Mouse (Mus musculus) neural tube, embryonic 14.5 days (tissue): ENCODE data around the gene Papolb. TPM values are rescaled to one million over a fixed set of nuclear protein-coding genes. Genes with fewer than 3 reads are reported as not detected.

Experiments
- ATAC-seq: fragments of 200-750 bp; cut with Nextera tagmentation; 2 replicates; pipeline ENCODE4 v1.8.0; 2017; ENCODE audit warnings: low read depth, mild to moderate bottlenecking, moderate TSS enrichment, moderate library complexity
- H3K27ac ChIP-seq: fragments of 300-500 bp; sonication (generic); 2 replicates; pipeline ENCODE4 v1.5.1; 2014; ENCODE audit warnings: low read depth, mild to moderate bottlenecking, control low read depth, low read length, moderate library complexity, mixed read lengths
- H3K27me3 ChIP-seq: fragments of 300-500 bp; sonication (generic); 2 replicates; pipeline ENCODE4 v1.6.1; 2014; ENCODE audit warnings: low read length; ENCODE audit not compliant: control insufficient read depth, insufficient read depth
- H3K36me3 ChIP-seq: fragments of 300-500 bp; sonication (generic); 2 replicates; pipeline ENCODE4 v1.6.1; 2014; ENCODE audit warnings: low read length, mixed read lengths; ENCODE audit not compliant: control insufficient read depth, insufficient read depth
- H3K4me1 ChIP-seq: fragments of 300-500 bp; sonication (generic); 2 replicates; pipeline ENCODE4 v1.6.1; 2014; ENCODE audit warnings: low read length; ENCODE audit not compliant: control insufficient read depth, insufficient read depth
- H3K4me2 ChIP-seq: fragments of 300-500 bp; sonication (generic); 2 replicates; pipeline ENCODE4 v1.6.1; 2014; ENCODE audit warnings: mild to moderate bottlenecking, low read depth, low read length, control low read depth
- H3K4me3 ChIP-seq: fragments of 300-500 bp; sonication (generic); 2 replicates; pipeline ENCODE4 v1.5.1; 2014; ENCODE audit warnings: low read depth, low read length, control low read depth, mixed read lengths
- H3K9ac ChIP-seq: fragments of 300-500 bp; sonication (generic); replicated peaks from 2 replicates; pipeline ENCODE4 v1.6.1; 2014; ENCODE audit warnings: low read depth, mild to moderate bottlenecking, control low read depth, low read length, mixed read lengths
- H3K9me3 ChIP-seq: fragments of 300-500 bp; sonication (generic); 2 replicates; pipeline ENCODE4 v1.6.1; 2016; ENCODE audit warnings: low read length; ENCODE audit not compliant: control insufficient read depth
- WGBS: fragments of 180-500 bp; shearing (Covaris S2); extraction: QIAGEN DNeasy Blood & Tissue Kit; methylation state at CpG from one replicate; pipeline ENCODE4 v1.1.7; 2014; 5-methylcytosine and 5-hydroxymethylcytosine counted together
- polyA plus RNA-seq: library from polyadenylated mRNA; unstranded; fragments of >200 nt; fragmentation: Nextera tagmentation; extraction: Ambion mirVana; gene quantifications from 2 replicates; pipeline ENCODE4 v1.2.1, GENCODE M21; 2014

Papolb gene
- polyA plus RNA-seq, 1 experiment from 2014 or later = 0.24 TPM

GRCm38 (mm10) chr5:142524711-142525464 lies 5.0 kb downstream of the Papolb start:
- no peak overlapping the region for H3K4me3 ChIP-seq
- H3K27me3 ChIP-seq = no peaks in the 10 kb centered on the region
- H3K9me3 ChIP-seq = no peaks in the 10 kb centered on the region
- no peaks in the 10 kb centered on the region for H3K4me1 ChIP-seq
- 76% methylated on average over 8 of the region's 8 CpGs for WGBS
- ATAC-seq = no peak
- H3K27ac ChIP-seq = no peak overlapping the region
- H3K36me3 ChIP-seq = no peaks in the 10 kb centered on the region
- no peak overlapping the region for H3K9ac ChIP-seq
- no peak overlapping the region for H3K4me2 ChIP-seq

- WGBS = 90% methylated on average over 11 of the region's 11 CpGs
- ATAC-seq = no peak
These were observed 8.5 kb downstream of the Papolb start for GRCm38 (mm10) chr5:142521195-142521866.

GRCm38 (mm10) chr5:142520360-142520759 lies 9.5 kb downstream of the Papolb start:
- WGBS = 88% methylated on average over 4 of the region's 4 CpGs
- H3K4me1 ChIP-seq = no peaks in the 10 kb centered on the region
- no peak for ATAC-seq
- H3K27me3 ChIP-seq = no peaks in the 10 kb centered on the region
- H3K9me3 ChIP-seq = no peaks in the 10 kb centered on the region
- no peak overlapping the region for H3K4me3 ChIP-seq
- H3K4me2 ChIP-seq = no peak overlapping the region
- H3K9ac ChIP-seq = no peak overlapping the region
- H3K36me3 ChIP-seq = no peaks in the 10 kb centered on the region
- H3K27ac ChIP-seq = no peak overlapping the region

More at GRCm38 (mm10) chr5:142521195-142521866, 8.5 kb downstream of the Papolb start:
- Histone ChIP-seq H3K36me3 (no peaks in the 10 kb centered on the region), H3K27me3 (no peaks in the 10 kb centered on the region), H3K9me3 (no peaks in the 10 kb centered on the region), H3K9ac (no peak overlapping the region), H3K4me3 (no peak overlapping the region), H3K4me1 (no peaks in the 10 kb centered on the region), H3K27ac (no peak overlapping the region), H3K4me2 (no peak overlapping the region)

- Histone ChIP-seq H3K27ac (no peak overlapping the region), H3K4me3 (no peak overlapping the region), H3K4me2 (no peak overlapping the region), H3K9me3 (no peaks in the 10 kb centered on the region), H3K36me3 (no peaks in the 10 kb centered on the region), H3K4me1 (no peaks in the 10 kb centered on the region), H3K27me3 (no peaks in the 10 kb centered on the region), H3K9ac (no peak overlapping the region)
- ATAC-seq = no peak
- WGBS = 73% methylated on average over 6 of the region's 6 CpGs
These were observed 10.9 kb downstream of the Papolb start for GRCm38 (mm10) chr5:142518973-142519372.

- ATAC-seq = no peak
- no peaks in the 10 kb centered on the region for H3K27me3 ChIP-seq
- no peak overlapping the region for H3K27ac ChIP-seq
- peaks cover 22% of the 10 kb centered on the region for H3K4me1 ChIP-seq
- no peak overlapping the region for H3K4me2 ChIP-seq
- WGBS = 96% methylated on average over 4 of the region's 4 CpGs
- H3K36me3 ChIP-seq = no peaks in the 10 kb centered on the region
- H3K9ac ChIP-seq = no peak overlapping the region
- no peak overlapping the region for H3K4me3 ChIP-seq
- H3K9me3 ChIP-seq = no peaks in the 10 kb centered on the region
These were observed 17.8 kb downstream of the Papolb start for GRCm38 (mm10) chr5:142512112-142512511.

GRCm38 (mm10) chr5:142510061-142510414 lies 19.8 kb downstream of the Papolb start:
- peak overlapping the region; percentile 51 for H3K9ac ChIP-seq
- H3K36me3 ChIP-seq = no peaks in the 10 kb centered on the region
- WGBS = 54% methylated on average over 7 of the region's 7 CpGs
- H3K4me2 ChIP-seq = peak overlapping the region; percentile 48; the same call in 1 of the 2 replicates
- ATAC-seq = peak; percentile 57; the same call in 1 of the 2 replicates
- H3K9me3 ChIP-seq = no peaks in the 10 kb centered on the region
- H3K4me3 ChIP-seq = no peak overlapping the region
- peaks cover 22% of the 10 kb centered on the region for H3K4me1 ChIP-seq
- no peaks in the 10 kb centered on the region for H3K27me3 ChIP-seq
- H3K27ac ChIP-seq = peak overlapping the region; percentile 77

GRCm38 (mm10) chr5:142509141-142510060 lies 20.5 kb downstream of the Papolb start:
- peak overlapping the region; percentile 19 for H3K4me3 ChIP-seq
- H3K27me3 ChIP-seq = no peaks in the 10 kb centered on the region
- H3K9me3 ChIP-seq = no peaks in the 10 kb centered on the region
- WGBS = 16% methylated on average over 15 of the region's 15 CpGs
- H3K9ac ChIP-seq = peak overlapping the region; percentile 51
- peaks cover 22% of the 10 kb centered on the region for H3K4me1 ChIP-seq
- no peaks in the 10 kb centered on the region for H3K36me3 ChIP-seq
- peak; percentile 65; the same call in 1 of the 2 replicates for ATAC-seq
- peak overlapping the region; percentile 48 for H3K4me2 ChIP-seq
- H3K27ac ChIP-seq = peak overlapping the region; percentile 77

GRCm38 (mm10) chr5:142505695-142506423 lies 24.0 kb downstream of the Papolb start:
- WGBS = 83% methylated on average over 3 of the region's 3 CpGs
- Histone ChIP-seq H3K4me2 (no peak overlapping the region), H3K4me3 (no peak overlapping the region), H3K9me3 (no peaks in the 10 kb centered on the region), H3K27me3 (no peaks in the 10 kb centered on the region), H3K27ac (no peak overlapping the region), H3K4me1 (peaks cover 22% of the 10 kb centered on the region), H3K36me3 (no peaks in the 10 kb centered on the region), H3K9ac (no peak overlapping the region)
- no peak for ATAC-seq
